Mouse (Mus musculus) neutrophil, adult 5-6 weeks (primary cell): ENCODE data around the gene Plekhg4. TPM values are rescaled to one million over a fixed set of nuclear protein-coding genes. Genes with fewer than 3 reads are reported as not detected.

Experiments used
- ATAC-seq: fragments of 151-379, 151-347 bp; 2 replicates; pipeline ENCODE4 v1.8.0; 2017; ENCODE audit warnings: mild to moderate bottlenecking, moderate TSS enrichment; ENCODE audit not compliant: insufficient number of reproducible peaks, poor library complexity, low FRiP score, severe bottlenecking; ENCODE audit errors: extremely low read depth
- total RNA-seq: library from RNA; stranded (forward); fragments of 200-1000 nt; gene quantifications from 2 replicates; pipeline ENCODE4 v1.2.3, GENCODE M21; 2017

Plekhg4 gene
- not detected in 2 replicates for total RNA-seq

DNA sequence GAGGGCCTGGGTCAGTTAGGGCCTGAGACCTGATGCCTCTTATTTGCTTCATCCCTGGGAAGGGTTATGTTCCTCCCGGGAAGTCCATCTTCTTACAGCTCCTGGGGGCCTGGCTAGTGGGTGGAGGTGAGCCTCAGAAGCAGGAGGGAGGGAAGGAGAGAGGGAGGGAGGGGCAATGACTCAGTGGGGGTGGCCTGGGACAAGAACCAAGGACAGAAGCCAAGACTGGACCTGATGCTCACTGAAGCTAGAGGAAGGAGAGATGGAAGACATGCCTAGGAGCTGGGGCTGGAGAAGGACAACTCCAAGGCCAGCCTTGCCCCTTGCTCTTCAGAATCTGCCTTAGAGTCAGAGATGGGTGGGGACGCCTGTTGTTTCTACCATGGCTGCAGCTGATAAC lies at the start of gene Plekhg4:
Gene Plekhg4 (plus strand): TSS at position 243 of the 400 bp plus-strand sequence.
- ATAC-seq: no peak

- no peak for ATAC-seq
Observed at GRCm38 (mm10) chr8:105325641-105326093, 47.4 kb upstream of the Plekhg4 start.

- ATAC-seq: peak; percentile 95
Observed at GRCm38 (mm10) chr8:105326141-105326672, 46.9 kb upstream of the Plekhg4 start, which contains the start of the genes Lrrc29 and Tmem208. Lrrc29 (minus strand) TSS chr8:105326278. Tmem208 (plus strand) TSS chr8:105326354.

DNA sequence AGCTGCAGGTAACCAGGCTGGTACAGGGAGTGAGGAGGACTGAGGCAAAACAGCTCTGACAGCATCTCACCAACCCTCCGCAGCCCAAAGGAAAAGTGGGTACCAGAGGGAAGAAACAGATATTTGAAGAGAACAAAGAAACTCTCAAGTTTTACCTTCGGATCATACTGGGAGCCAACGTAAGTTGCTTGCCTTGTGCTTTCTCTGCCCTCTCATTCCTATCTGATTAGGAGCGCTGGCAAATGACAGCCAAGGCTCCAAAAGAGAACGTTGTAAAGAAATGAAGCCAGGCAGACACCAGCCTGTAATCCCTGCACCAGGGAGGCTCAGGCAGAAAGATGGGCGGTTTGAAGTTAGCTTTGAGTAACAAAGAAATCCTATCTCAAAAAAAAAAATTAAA lies 46.1 kb upstream of the Plekhg4 start:
- ATAC-seq: no peak

DNA sequence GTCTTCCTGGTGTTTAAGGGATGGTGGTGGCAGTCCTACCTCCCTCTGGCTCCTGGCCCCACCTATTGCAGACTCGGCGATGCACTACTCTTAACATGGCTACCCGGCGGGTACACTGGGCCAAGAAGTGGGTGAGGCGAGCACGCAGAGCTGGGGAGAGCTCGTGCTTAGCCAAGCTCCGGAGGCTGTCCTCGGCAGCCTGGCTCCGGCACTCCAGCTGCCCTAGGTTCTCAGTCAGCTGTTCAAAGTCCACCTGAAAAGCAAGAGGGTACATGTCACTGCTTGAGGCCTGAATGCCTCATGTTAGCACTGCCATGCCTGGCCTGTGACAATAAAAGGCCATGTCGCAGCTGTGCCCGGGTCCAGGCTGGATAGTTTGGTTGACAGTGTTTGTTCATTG lies 42.7 kb upstream of the Plekhg4 start:
- ATAC-seq: no peak

DNA sequence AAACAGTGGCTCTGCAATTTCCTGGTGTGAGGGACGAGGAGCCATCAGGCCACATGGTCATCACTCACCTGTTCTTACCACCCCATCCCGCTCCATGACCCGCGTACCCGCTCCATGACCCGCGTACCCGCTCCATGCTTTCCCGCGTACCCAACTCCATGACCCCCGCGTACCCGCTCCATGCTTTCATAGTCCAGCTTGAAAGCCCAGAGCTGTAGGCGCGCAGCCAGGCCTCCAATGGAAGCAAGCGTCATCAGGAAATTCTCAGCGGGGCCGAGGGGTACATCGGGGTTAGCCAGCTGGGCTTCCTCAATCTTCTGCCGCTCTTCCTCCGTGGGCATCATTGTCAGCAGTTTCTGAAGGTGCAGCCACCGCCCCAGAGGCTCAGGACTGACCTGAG lies 41.6 kb upstream of the Plekhg4 start:
- ATAC-seq: no peak

DNA sequence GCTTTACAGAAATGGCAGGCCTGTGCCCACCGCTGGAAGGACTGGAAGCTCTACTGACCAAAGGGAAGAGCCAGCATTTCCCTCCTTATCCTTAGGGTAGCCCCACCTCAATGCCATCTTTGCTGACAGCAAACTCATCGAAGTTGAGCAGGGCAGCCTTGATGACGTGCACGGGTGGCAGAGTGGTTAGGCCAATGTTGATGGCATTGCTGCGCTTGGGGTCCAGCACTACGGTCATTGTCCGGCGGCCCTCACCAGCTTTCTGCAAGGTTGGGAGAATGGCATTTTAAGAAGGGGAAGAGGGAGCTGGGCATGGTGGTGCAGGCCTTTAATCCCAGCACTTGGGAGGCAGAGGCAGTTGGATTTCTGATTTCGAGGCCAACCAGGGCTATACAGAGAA lies 41.1 kb upstream of the Plekhg4 start:
- ATAC-seq: no peak

DNA sequence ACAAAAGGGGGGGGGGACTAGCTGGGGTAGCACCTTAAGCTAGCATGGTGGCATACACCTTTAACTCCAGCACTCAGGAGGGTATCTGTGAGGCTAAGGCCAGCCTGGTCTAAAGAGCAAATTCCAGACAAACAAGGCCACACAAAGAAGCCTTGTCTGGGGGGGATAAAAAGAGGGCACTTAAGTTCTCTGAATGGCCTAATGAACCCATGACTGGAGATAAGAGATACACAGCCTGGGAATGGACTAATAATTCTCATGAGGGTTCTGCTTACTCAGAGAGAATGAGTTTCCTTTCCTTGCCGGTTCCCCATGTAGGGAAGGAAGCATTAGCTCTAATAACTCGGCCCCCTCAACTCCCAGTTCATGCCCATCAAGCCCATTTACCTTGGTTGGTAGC lies 40.6 kb upstream of the Plekhg4 start:
- no peak for ATAC-seq

DNA sequence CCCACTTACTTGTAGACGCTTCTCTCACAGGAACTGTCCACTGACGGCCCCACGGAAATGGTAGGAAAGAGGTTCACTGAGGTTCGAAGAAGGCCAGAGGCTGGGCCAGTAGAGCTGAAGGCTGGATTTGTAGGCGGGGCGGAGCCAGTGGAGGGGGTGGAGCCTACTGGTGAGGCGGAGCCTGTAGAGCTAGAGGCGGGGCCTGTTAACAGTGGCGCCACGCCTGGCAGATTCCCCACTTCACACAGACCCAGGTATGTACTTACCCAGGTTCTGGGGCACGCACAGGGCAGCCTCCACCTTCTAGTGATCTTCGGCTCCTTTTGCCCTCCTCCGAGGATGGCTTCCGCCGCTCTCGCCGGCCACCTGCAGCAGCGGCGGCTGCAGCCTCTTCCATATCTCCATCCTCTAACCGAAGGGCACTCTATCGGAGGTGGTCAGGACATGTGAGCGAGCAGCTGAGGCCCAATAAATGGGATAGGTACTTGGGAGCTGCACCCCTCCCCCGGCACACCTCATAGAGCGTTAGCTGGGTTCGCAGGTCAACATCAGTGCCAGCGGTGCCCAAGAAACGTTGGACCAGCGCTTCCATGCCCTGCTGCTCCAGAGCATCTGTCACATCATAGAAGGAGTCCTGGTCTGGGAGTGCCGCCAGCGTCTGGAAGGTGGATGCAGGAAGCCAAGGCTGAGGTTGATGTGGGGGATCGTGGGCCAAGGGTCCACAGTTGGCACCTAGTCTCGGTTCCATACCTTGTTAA lies 36.5 kb upstream of the Plekhg4 start:
- no peak for ATAC-seq

GRCm38 (mm10) chr8:105338992-105339391 lies 34.1 kb upstream of the Plekhg4 start:
- ATAC-seq: no peak

- ATAC-seq: no peak
Observed at GRCm38 (mm10) chr8:105339886-105340635, 33.0 kb upstream of the Plekhg4 start.

DNA sequence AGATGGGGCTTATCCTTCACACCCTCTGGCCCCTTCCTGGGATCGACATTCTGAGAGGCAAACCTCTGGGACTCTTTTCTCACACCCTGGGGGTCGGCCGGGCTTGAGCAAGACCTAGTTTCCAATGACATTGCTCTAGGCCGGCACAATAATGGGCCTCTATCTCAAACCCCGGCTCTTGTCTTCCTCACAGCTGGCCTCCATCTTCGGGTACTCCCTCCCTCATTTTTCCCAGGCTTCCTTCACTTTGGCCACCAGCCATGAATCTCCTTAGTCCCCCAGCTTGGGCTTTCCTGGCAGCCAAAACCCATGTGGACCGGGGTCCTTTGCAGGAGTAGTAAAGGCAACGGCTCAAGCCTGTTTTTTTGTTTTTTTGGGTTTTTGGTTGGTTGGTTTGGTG lies 31.7 kb upstream of the Plekhg4 start:
- ATAC-seq: no peak

DNA sequence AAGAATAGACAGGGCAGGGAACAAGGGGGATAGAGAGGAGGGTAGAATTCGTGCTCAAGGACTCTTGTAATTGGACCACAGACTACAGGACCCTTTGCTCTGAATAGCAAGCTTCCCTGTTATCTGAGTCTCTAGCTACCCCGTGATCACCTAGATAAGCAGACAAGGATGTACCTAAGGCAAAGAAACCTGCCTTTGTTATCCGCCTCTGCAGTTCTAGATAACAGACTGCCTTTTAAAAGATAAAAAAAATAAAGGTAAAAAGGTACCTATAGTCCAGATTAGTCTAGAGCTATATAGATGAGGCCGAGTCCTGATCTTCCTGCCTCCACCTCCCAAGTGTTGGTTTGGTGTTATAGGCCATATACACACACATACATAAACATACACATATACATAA lies 30.3 kb upstream of the Plekhg4 start:
- ATAC-seq: no peak

DNA sequence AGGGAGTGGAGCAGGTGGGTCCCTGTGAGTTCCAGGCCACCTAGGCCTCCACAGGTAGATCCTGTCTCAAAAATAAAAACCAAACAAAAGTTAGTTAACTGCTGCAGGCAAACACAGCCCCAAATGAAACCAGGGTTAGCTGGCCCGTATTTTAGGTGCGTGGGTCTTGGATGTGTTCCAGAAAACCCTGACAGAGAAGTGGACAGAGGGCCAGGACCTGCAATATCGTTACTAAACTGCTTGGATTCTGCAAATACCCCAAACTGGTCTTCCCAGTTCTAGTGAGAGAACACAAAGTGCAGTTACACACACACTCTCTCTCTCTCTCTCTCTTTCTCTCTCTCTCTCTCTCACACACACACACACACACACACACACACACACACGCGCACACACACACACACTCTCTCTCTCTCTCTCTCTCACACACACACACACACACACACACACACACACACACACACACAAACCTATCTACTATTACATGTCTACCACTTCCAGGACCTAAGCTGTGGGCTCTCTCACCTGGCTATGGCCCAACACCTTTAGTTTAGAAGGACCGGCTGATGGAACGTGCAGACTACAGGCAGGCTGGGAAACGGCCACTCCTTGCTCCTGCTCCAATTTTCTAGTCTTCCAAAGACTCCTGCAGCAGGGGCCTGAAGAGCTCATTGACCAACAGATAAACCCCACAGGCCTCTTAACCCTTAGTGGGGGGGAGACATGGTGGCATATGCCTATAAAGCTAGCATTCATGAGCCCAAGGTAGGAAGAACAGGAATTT lies 29.1 kb upstream of the Plekhg4 start:
- ATAC-seq: no peak

GRCm38 (mm10) chr8:105345061-105345975 lies 27.8 kb upstream of the Plekhg4 start:
- ATAC-seq: 0 out of 2 replicates have a peak, but pooled peaks have one; percentile 27

DNA sequence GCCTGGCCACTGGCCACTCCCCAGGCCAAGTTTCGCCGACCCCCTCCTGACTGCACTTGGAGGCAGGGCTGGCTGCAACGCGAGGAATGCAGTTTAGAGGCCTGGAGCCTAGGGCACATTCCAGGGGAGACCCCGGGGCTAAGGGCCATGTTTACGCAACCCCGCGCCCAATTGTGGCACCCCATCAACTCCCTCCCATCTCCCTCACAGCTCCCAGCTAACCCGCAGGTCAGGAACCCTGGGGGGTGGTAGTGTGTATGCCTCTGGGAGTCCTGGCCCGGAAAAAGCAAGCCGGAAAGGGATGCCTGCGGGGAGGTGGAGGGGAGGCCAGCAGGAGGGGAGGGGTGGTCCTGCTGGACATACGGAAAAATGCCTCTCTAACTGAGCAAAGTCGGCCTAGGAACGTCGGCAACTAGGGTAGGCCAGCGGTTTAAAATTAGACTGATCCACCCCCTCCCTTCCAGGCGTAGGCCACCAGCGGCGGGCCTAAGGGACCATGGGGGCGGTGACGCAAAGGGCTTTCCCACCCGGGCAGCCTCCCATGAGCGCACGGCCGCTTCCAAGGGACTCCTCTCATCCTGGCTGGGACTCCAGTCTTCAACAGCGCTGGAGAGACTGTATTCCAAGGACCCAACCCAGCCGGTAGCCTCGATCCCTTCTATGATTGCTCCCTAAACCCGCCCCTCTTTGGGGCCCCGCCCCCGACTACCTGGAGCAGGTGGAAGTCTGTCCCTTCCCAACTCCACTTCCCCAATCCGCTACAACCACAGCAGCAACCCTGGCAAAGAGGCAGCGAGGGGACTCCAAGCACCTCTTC lies 26.3 kb upstream of the Plekhg4 start:
- ATAC-seq: no peak

- ATAC-seq: peak; percentile 80
Observed at GRCm38 (mm10) chr8:105347428-105348221, 25.4 kb upstream of the Plekhg4 start, which contains the start of gene Fhod1. Fhod1 (minus strand) TSS chr8:105347953.
